Mouse (Mus musculus): ENCODE results near the gene Wbp1. TPM values are rescaled to one million over a fixed set of nuclear protein-coding genes. Genes with fewer than 3 reads are reported as not detected.

The Wbp1 gene
- polyA plus RNA-seq, 1 experiment = 265 TPM

DNA sequence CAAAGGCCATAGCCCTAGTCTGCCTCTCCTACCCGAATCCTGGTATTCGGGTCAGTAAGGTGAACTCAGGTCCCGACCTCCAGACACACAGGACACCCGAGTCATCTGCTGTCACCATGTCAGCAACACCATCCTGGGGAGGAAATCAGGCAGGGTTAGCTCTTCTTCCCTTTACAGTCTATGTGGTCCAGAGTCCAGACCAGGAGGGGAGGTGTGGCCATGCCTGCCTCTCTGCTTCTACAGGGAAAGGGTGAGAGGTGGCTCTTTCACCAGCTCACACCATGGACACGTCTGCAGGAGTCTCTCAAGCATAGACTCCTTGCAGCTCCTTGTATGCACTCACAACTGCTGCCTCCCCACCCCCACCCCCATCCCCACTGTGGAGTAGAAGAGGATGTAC, 32.1 kb upstream of the Wbp1 start:
- no peaks in the 10 kb centered on the region for H3K36me3 ChIP-seq (ENCODE audit: control insufficient read depth, insufficient read depth, low read length)
- no peak overlapping the region for H3K27ac ChIP-seq (ENCODE audit: control insufficient read depth, insufficient read depth, low read length)
- TF ChIP-seq CTCF (IDR thresholded peaks at IDR 0.05; ENCODE audit: borderline replicate concordance, control insufficient read depth, extremely low read depth, insufficient read depth, low read length, poor library complexity) (no peak), POLR2A (IDR thresholded peaks at IDR 0.05; ENCODE audit: control insufficient read depth, extremely low read depth, insufficient read depth, low read length, poor library complexity) (no peak)
- H3K4me1 ChIP-seq (replicated peaks; ENCODE audit: control insufficient read depth, insufficient read depth, low read length) = peaks cover 7% of the 10 kb centered on the region
- 81% methylated on average over 5 of the region's 5 CpGs for WGBS
- DNase-seq = no peak
- no peaks in the 10 kb centered on the region; the same call in 1 of the 2 replicates for H3K27me3 ChIP-seq (ENCODE audit: control insufficient read depth, insufficient read depth, low read length)
- no peak overlapping the region for H3K4me3 ChIP-seq (ENCODE audit: control insufficient read depth, insufficient read depth, low read length)

DNA sequence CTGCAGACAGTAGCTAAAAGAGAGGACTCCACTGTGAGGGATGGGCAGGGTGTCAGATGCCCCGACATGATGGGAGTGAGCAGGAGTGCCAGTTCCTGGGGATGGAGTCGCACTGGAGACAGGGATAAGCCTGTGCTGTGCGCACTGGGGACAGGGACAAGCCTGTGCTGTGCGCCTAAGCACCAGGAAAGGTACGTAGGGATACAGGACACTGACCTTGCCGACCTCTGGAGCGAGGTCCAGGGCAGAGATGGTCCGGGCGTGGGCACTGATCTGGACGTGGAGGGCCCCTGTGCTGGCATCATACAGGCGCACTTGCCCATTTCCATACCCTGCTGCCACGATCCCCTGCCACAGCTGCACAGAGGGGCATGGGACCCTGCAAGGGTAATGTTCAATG, 31.7 kb upstream of the Wbp1 start:
- no peak overlapping the region for H3K4me3 ChIP-seq (ENCODE audit: control insufficient read depth, insufficient read depth, low read length)
- DNase-seq = no peak
- WGBS = 91% methylated on average over 12 of the region's 12 CpGs
- H3K36me3 ChIP-seq (ENCODE audit: control insufficient read depth, insufficient read depth, low read length) = no peaks in the 10 kb centered on the region
- no peak overlapping the region for H3K27ac ChIP-seq (ENCODE audit: control insufficient read depth, insufficient read depth, low read length)
- peaks cover 7% of the 10 kb centered on the region for H3K4me1 ChIP-seq (replicated peaks; ENCODE audit: control insufficient read depth, insufficient read depth, low read length)
- TF ChIP-seq CTCF (IDR thresholded peaks at IDR 0.05; ENCODE audit: borderline replicate concordance, control insufficient read depth, extremely low read depth, insufficient read depth, low read length, poor library complexity) (no peak), POLR2A (IDR thresholded peaks at IDR 0.05; ENCODE audit: control insufficient read depth, extremely low read depth, insufficient read depth, low read length, poor library complexity) (no peak)
- H3K27me3 ChIP-seq (ENCODE audit: control insufficient read depth, insufficient read depth, low read length) = no peaks in the 10 kb centered on the region; the same call in 1 of the 2 replicates

DNA sequence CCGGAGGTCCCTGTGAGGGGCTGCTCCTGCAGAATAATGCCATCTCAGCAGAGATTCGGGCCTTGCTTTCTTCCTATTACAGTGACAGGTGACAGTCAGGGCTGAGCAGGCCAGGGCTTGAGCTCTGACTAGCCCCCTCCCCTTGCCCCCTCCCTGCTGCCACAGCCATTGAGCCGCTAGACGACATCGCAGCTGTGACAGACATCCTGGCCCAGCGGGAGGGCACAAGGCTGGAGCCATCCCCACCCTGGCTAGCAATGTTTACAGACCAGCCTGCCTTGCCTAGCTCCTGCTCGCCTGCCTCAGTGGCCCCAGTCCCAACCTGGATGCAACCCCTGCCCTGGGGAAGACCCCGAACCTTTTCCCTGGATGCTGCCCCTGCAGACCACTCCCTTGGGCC, 30.4 kb upstream of the Wbp1 start:
- 92% methylated on average over 8 of the region's 8 CpGs for WGBS
- no peak for DNase-seq
- H3K4me3 ChIP-seq (ENCODE audit: control insufficient read depth, insufficient read depth, low read length) = no peak overlapping the region
- H3K4me1 ChIP-seq (replicated peaks; ENCODE audit: control insufficient read depth, insufficient read depth, low read length) = peaks cover 7% of the 10 kb centered on the region
- H3K36me3 ChIP-seq (ENCODE audit: control insufficient read depth, insufficient read depth, low read length) = no peaks in the 10 kb centered on the region
- no peak overlapping the region for H3K27ac ChIP-seq (ENCODE audit: control insufficient read depth, insufficient read depth, low read length)
- no peaks in the 10 kb centered on the region; the same call in 1 of the 2 replicates for H3K27me3 ChIP-seq (ENCODE audit: control insufficient read depth, insufficient read depth, low read length)
- TF ChIP-seq POLR2A (IDR thresholded peaks at IDR 0.05; ENCODE audit: control insufficient read depth, extremely low read depth, insufficient read depth, low read length, poor library complexity) (no peak), CTCF (IDR thresholded peaks at IDR 0.05; ENCODE audit: borderline replicate concordance, control insufficient read depth, extremely low read depth, insufficient read depth, low read length, poor library complexity) (no peak)

DNA sequence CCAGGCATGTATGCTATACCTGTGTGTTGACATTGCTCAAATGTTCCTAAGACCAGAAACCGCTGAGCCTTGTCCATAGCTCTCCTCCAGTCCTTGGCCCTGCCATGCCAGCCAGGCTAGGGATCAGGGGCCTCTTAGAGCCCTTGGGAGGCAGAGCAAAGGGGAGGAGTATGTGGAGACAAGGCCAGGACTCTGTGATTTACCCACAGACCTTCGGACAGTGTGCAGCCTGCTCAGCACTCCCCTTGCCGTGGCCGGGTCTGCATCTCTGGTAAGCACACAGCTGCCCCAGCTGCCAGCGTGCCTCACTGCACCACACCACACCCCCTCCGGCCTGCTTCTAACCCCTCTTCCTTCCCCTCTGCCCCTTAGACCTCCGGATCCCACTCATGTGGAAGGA, 25.9 kb upstream of the Wbp1 start:
- Histone ChIP-seq H3K4me3 (ENCODE audit: control insufficient read depth, insufficient read depth, low read length) (no peak overlapping the region), H3K27ac (ENCODE audit: control insufficient read depth, insufficient read depth, low read length) (no peak overlapping the region), H3K27me3 (ENCODE audit: control insufficient read depth, insufficient read depth, low read length) (no peaks in the 10 kb centered on the region; the same call in 1 of the 2 replicates), H3K36me3 (ENCODE audit: control insufficient read depth, insufficient read depth, low read length) (no peaks in the 10 kb centered on the region), H3K4me1 (replicated peaks; ENCODE audit: control insufficient read depth, insufficient read depth, low read length) (peaks cover 3% of the 10 kb centered on the region)
- DNase-seq = no peak
- 84% methylated on average over 7 of the region's 7 CpGs for WGBS
- no peak for TF ChIP-seq CTCF (IDR thresholded peaks at IDR 0.05; ENCODE audit: borderline replicate concordance, control insufficient read depth, extremely low read depth, insufficient read depth, low read length, poor library complexity)
- no peak for TF ChIP-seq POLR2A (IDR thresholded peaks at IDR 0.05; ENCODE audit: control insufficient read depth, extremely low read depth, insufficient read depth, low read length, poor library complexity)

DNA sequence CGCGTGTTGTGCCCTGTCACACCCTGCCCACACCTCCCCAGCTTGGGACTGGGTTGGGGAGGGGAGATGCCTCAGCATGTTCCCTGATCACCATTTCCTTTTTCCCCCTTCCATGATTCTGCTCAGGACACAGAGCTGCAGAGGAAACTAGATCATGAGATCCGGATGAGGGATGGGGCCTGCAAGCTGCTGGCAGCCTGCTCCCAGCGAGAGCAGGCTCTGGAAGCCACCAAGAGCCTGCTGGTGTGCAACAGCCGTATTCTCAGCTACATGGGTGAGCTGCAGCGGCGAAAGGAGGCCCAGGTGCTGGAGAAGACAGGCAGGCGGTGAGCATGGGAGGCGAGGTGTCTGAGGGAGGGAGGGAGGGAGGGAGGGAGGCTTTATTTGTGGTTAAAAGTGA, 24.4 kb upstream of the Wbp1 start:
- H3K27ac ChIP-seq (ENCODE audit: control insufficient read depth, insufficient read depth, low read length) = no peak overlapping the region
- H3K36me3 ChIP-seq (ENCODE audit: control insufficient read depth, insufficient read depth, low read length) = no peaks in the 10 kb centered on the region
- WGBS = 70% methylated on average over 9 of the region's 9 CpGs
- no peak for TF ChIP-seq POLR2A (IDR thresholded peaks at IDR 0.05; ENCODE audit: control insufficient read depth, extremely low read depth, insufficient read depth, low read length, poor library complexity)
- no peak for TF ChIP-seq CTCF (IDR thresholded peaks at IDR 0.05; ENCODE audit: borderline replicate concordance, control insufficient read depth, extremely low read depth, insufficient read depth, low read length, poor library complexity)
- no peaks in the 10 kb centered on the region; the same call in 1 of the 2 replicates for H3K27me3 ChIP-seq (ENCODE audit: control insufficient read depth, insufficient read depth, low read length)
- H3K4me1 ChIP-seq (replicated peaks; ENCODE audit: control insufficient read depth, insufficient read depth, low read length) = peaks cover 3% of the 10 kb centered on the region
- DNase-seq = no peak
- H3K4me3 ChIP-seq (ENCODE audit: control insufficient read depth, insufficient read depth, low read length) = no peak overlapping the region

DNA sequence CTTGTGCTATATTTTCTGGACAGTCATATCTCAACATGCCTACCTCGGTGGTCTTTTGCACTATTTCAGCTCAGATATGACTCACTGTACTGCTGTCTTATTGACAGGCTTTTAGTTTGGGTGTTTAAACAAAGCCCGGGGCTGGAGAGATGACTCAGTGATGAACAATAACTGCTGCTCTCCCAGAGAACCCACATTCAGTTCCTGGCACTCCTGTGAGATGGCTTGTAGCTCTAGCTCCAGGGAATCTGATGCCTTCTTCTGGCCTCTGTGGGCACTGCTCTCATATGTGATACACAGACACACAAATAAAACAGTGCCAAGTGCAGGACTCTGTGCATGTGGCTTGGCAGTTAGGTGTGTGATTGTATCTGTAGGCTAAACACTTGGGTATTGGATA, 23.9 kb upstream of the Wbp1 start:
- no peak for TF ChIP-seq POLR2A (IDR thresholded peaks at IDR 0.05; ENCODE audit: control insufficient read depth, extremely low read depth, insufficient read depth, low read length, poor library complexity)
- no peak for TF ChIP-seq CTCF (IDR thresholded peaks at IDR 0.05; ENCODE audit: borderline replicate concordance, control insufficient read depth, extremely low read depth, insufficient read depth, low read length, poor library complexity)
- Histone ChIP-seq H3K4me3 (ENCODE audit: control insufficient read depth, insufficient read depth, low read length) (no peak overlapping the region), H3K36me3 (ENCODE audit: control insufficient read depth, insufficient read depth, low read length) (no peaks in the 10 kb centered on the region), H3K27ac (ENCODE audit: control insufficient read depth, insufficient read depth, low read length) (no peak overlapping the region), H3K4me1 (replicated peaks; ENCODE audit: control insufficient read depth, insufficient read depth, low read length) (peaks cover 3% of the 10 kb centered on the region), H3K27me3 (ENCODE audit: control insufficient read depth, insufficient read depth, low read length) (no peaks in the 10 kb centered on the region; the same call in 1 of the 2 replicates)
- DNase-seq = no peak
- 75% methylated on average over 2 of the region's 2 CpGs for WGBS

DNA sequence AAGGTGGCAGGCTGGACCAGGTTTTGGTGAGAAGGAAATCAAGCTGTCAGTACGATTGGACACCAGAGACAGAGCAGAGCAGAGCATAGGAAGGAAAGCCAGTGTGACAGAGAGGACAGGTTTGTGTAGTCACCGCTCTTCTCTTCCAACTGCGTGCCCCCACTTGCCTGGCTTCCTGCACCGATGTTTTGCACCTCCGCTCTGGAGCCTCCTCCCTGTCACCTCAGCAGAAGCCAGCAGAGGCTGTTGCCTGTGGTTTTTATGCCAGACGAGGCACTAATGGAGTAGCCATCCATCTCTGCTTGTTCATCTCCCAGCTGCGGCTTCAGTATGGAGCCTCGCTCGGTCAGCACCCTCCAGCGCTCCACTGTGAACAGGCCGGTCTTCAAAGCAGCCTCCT, 21.5 kb upstream of the Wbp1 start:
- TF ChIP-seq POLR2A (IDR thresholded peaks at IDR 0.05; ENCODE audit: control insufficient read depth, extremely low read depth, insufficient read depth, low read length, poor library complexity) (no peak), CTCF (IDR thresholded peaks at IDR 0.05; ENCODE audit: borderline replicate concordance, control insufficient read depth, extremely low read depth, insufficient read depth, low read length, poor library complexity) (no peak)
- no peak for DNase-seq
- Histone ChIP-seq H3K4me3 (ENCODE audit: control insufficient read depth, insufficient read depth, low read length) (no peak overlapping the region), H3K4me1 (replicated peaks; ENCODE audit: control insufficient read depth, insufficient read depth, low read length) (peaks cover 9% of the 10 kb centered on the region), H3K36me3 (ENCODE audit: control insufficient read depth, insufficient read depth, low read length) (no peaks in the 10 kb centered on the region), H3K27ac (ENCODE audit: control insufficient read depth, insufficient read depth, low read length) (no peak overlapping the region), H3K27me3 (ENCODE audit: control insufficient read depth, insufficient read depth, low read length) (no peaks in the 10 kb centered on the region; the same call in 1 of the 2 replicates)
- 79% methylated on average over 11 of the region's 11 CpGs for WGBS

All from thymus, adult 2 months (tissue).